Mouse (Mus musculus) ES-Bruce4 (cell line): Measurements from ENCODE around the gene Lpp.

Source experiments
- CTCF ChIP-seq: IDR thresholded peaks from one replicate; pipeline ENCODE4 v1.8.1; 2011; ENCODE audit warnings: low read depth, low read length
- EP300 ChIP-seq: IDR thresholded peaks from 2 replicates; pipeline ENCODE4 v1.6.1; 2011; ENCODE audit warnings: low read depth, low read length; ENCODE audit not compliant: insufficient read depth
- POLR2A ChIP-seq: IDR thresholded peaks from one replicate; pipeline ENCODE4 v1.8.1; 2011; ENCODE audit warnings: low read length; ENCODE audit not compliant: insufficient read depth

DNA sequence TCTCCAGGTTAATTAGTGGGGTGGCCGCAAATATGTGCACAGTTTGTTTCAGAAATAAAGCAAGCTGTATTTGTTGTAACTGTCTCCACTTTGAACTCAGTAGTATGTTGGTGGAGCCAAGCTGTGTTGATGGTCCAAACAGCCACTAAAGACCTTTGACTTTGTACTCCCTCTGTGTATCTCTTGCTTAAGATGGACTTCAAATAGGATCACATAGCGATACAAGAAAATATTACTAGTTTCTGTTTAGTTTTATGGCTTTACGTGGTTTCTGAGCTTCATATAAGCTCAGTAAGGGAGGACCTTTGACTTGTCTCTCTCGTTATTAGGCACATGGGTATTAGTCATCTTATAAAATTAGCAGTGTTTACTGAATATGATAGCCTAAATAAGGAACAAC, 485.7 kb downstream of the Lpp start:
- no peak for TF ChIP-seq CTCF
- no peak for TF ChIP-seq EP300
- TF ChIP-seq POLR2A = no peak
